Mouse (Mus musculus) cortical plate, adult 2 months (tissue): ENCODE results near the gene Slc7a3. TPM values are rescaled to one million over a fixed set of nuclear protein-coding genes. Genes with fewer than 3 reads are reported as not detected.

Experiments used
- H3K27ac ChIP-seq: fragments of 200-500 bp; 2 replicates; pipeline ENCODE4 v1.5.1; 2012; ENCODE audit warnings: low read length, control low read depth, inconsistent platforms; ENCODE audit not compliant: insufficient read depth
- H3K4me1 ChIP-seq: fragments of 200-500 bp; 2 replicates; pipeline ENCODE4 v1.6.1; 2011; ENCODE audit warnings: low read length; ENCODE audit not compliant: control insufficient read depth, insufficient read depth
- H3K4me3 ChIP-seq: fragments of 200-500 bp; 2 replicates; pipeline ENCODE4 v1.5.1; 2011; ENCODE audit warnings: mild to moderate bottlenecking, low read length, control low read depth; ENCODE audit not compliant: insufficient read depth
- CTCF ChIP-seq: fragments of 200-500 bp; IDR thresholded peaks from 2 replicates; pipeline ENCODE4 v1.5.1; 2011; ENCODE audit warnings: mild to moderate bottlenecking, control low read depth, low read length; ENCODE audit not compliant: insufficient read depth; ENCODE audit errors: extremely low read depth
- POLR2A ChIP-seq: fragments of 200-500 bp; IDR thresholded peaks from 2 replicates; pipeline ENCODE4 v1.6.1; 2011; ENCODE audit warnings: mild to moderate bottlenecking, low read length, control low read depth; ENCODE audit not compliant: insufficient read depth; ENCODE audit errors: extremely low read depth
- polyA plus RNA-seq: library from polyadenylated mRNA; depleted of rRNA; stranded (reverse); fragments of >200 nt; gene quantifications from 2 replicates; pipeline ENCODE4 v1.2.3, GENCODE M21; 2012; rRNA removed

Gene Slc7a3
- polyA plus RNA-seq, 1 experiment, result 8.6 TPM

- H3K4me3 ChIP-seq, result no peak overlapping the region
- H3K4me1 ChIP-seq, result no peaks in the 10 kb centered on the region
- TF ChIP-seq POLR2A (no peak), CTCF (no peak)
- no peak overlapping the region for H3K27ac ChIP-seq
Observed at GRCm38 (mm10) chrX:101063503-101063902, 22.3 kb downstream of the Slc7a3 start.

- TF ChIP-seq CTCF (no peak), POLR2A (no peak)
- H3K4me3 ChIP-seq, result no peak within 1 kb of the TSS
- no peaks in the 10 kb centered on the region for H3K4me1 ChIP-seq
- no peak within 1 kb of the TSS for H3K27ac ChIP-seq
Observed at GRCm38 (mm10) chrX:101059541-101059940, 26.3 kb downstream of the Slc7a3 start, which contains the start of gene Tex11. Gene Tex11 (minus strand): TSS chrX:101059667.

Other genes with a start within 250 kb of the Slc7a3 start
- 0.08 and 0.17 TPM in 2 replicates for gene Tex11, start 26.4 kb downstream of the Slc7a3 start, polyA plus RNA-seq
- gene Snx12, start 136.5 kb upstream of the Slc7a3 start, polyA plus RNA-seq, result 31.5 and 33.1 TPM in 2 replicates
- 11.9 and 12.3 TPM in 2 replicates for gene Foxo4, start 168.5 kb upstream of the Slc7a3 start, polyA plus RNA-seq
- gene Gm614, start 178.0 kb upstream of the Slc7a3 start, polyA plus RNA-seq, result not detected in 2 replicates
- 2.4 TPM in 2 replicates for gene Il2rg, start 182.2 kb upstream of the Slc7a3 start, polyA plus RNA-seq
- not detected in 2 replicates for gene Gm20489, start 183.0 kb upstream of the Slc7a3 start, polyA plus RNA-seq
- gene Med12, start 188.0 kb upstream of the Slc7a3 start, polyA plus RNA-seq, result 31.6 and 33.1 TPM in 2 replicates
- gene Nlgn3, start 213.1 kb upstream of the Slc7a3 start, polyA plus RNA-seq, result 49.1 and 51.5 TPM in 2 replicates